Mouse (Mus musculus): ENCODE data around the gene 1700080O16Rik. TPM values are rescaled to one million over a fixed set of nuclear protein-coding genes. Genes with fewer than 3 reads are reported as not detected.

Gene 1700080O16Rik
- not detected in 2 replicates for polyA plus RNA-seq (2012; ENCODE audit: low replicate concordance)

DNA sequence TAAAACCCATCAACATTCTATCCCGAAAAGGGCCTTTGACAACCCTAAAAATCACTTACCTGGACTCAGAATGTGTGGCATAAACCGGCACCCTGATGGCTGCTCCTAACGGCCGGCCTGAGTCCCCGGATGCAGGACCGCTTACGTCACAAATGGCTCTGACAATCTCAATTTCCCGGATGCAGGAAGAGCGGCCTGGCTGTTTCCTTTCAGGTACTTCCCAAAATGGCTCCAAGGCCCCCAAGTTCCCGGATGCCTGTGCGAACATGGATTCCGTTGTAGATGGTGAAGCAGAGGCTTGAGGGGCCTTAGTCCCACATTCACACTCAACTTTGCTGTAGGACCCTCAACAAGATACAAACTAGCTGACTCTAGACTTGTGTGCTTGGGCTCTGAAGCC is at the start of gene 1700080O16Rik:
Gene 1700080O16Rik, minus strand, starts transcription at position 101 of the 400 bp plus-strand sequence.

Other genes with a start within 250 kb of the 1700080O16Rik start
- not detected in 2 replicates for gene Usp26, start 171.5 kb downstream of the 1700080O16Rik start, polyA plus RNA-seq (2012; ENCODE audit: low replicate concordance)
- gene Gpc4, start 192.5 kb upstream of the 1700080O16Rik start, polyA plus RNA-seq (2012; ENCODE audit: low replicate concordance), result 1.6 and 1.9 TPM in 2 replicates